Mouse (Mus musculus) embryonic facial prominence, embryonic 11.5 days (tissue): ENCODE measurements at regions not wholly inside any gene's neighbourhood (a gene's known extent, or its start where the extent isn't known, plus 50 kb on each side); places are given as distances from the start of the nearest gene placed in this dataset.

Experiments used
- ATAC-seq: fragments of 200-750 bp; cut with Nextera tagmentation; replicated peaks from 2 replicates; pipeline ENCODE4 v1.8.0; 2017; ENCODE audit warnings: low read depth; ENCODE audit not compliant: insufficient number of reproducible peaks, low FRiP score, low TSS enrichment
- DNase-seq: peaks from one replicate; pipeline ENCODE4 v3.0.0-alpha.2; 2015; ENCODE audit warnings: low spot score
- H3K27ac ChIP-seq: fragments of 300-500 bp; sonication (generic); replicated peaks from 2 replicates; pipeline ENCODE4 v1.5.1; 2014; ENCODE audit warnings: mild to moderate bottlenecking, low read depth, low read length, control low read depth
- H3K27me3 ChIP-seq: fragments of 300-500 bp; sonication (generic); 2 replicates; pipeline ENCODE4 v1.6.1; 2014; ENCODE audit warnings: mild to moderate bottlenecking, low read length, moderate library complexity, mixed read lengths; ENCODE audit not compliant: control insufficient read depth, insufficient read depth
- H3K36me3 ChIP-seq: fragments of 300-500 bp; sonication (generic); replicated peaks from 2 replicates; pipeline ENCODE4 v1.6.1; 2014; ENCODE audit warnings: low read depth, mild to moderate bottlenecking, low read length, moderate library complexity, mixed read lengths; ENCODE audit not compliant: control insufficient read depth, insufficient read depth
- H3K4me1 ChIP-seq: fragments of 300-500 bp; sonication (generic); 2 replicates; pipeline ENCODE4 v1.6.1; 2014; ENCODE audit warnings: low read length, mixed read lengths; ENCODE audit not compliant: control insufficient read depth, insufficient read depth
- H3K4me2 ChIP-seq: fragments of 300-500 bp; sonication (generic); 2 replicates; pipeline ENCODE4 v1.6.1; 2014; ENCODE audit warnings: low read depth, mild to moderate bottlenecking, control low read depth, low read length, moderate library complexity
- H3K4me3 ChIP-seq: fragments of 300-500 bp; sonication (generic); 2 replicates; pipeline ENCODE4 v1.5.1; 2014; ENCODE audit warnings: low read depth, low read length, control low read depth
- H3K9ac ChIP-seq: fragments of 300-500 bp; sonication (generic); replicated peaks from 2 replicates; pipeline ENCODE4 v1.6.1; 2014; ENCODE audit warnings: mild to moderate bottlenecking, control low read depth, low read length
- H3K9me3 ChIP-seq: fragments of 300-500 bp; sonication (generic); replicated peaks from 2 replicates; pipeline ENCODE4 v1.6.1; 2016; ENCODE audit warnings: mild to moderate bottlenecking, low read length, inconsistent platforms, mixed read lengths; ENCODE audit not compliant: control insufficient read depth
- WGBS: fragments of 180-500 bp; shearing (Covaris S2); extraction: QIAGEN DNeasy Blood & Tissue Kit; methylation state at CpG from one replicate; pipeline ENCODE4 v1.1.7; 2014; 5-methylcytosine and 5-hydroxymethylcytosine counted together

DNA sequence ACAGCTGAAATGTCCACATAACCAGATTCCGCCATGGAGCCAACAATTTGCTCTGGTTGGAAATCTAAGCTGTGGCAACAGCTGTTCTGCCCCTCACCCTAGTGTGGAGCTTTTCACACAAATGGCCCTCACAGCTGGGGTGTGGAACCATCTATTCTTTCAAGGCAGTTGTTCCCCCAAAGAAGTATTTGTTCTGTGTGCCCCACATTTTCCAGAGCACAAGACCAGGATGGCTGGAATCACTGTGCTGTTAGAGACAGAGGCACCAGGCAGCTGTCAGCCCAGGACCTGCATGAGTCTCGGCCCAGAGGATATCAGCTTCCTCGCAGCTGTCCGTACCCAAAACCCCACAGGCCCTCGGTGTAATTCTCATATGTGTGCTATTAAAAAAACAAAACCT is 294.4 kb downstream of the Qk start:
- no peak overlapping the region for H3K4me3 ChIP-seq
- H3K4me2 ChIP-seq: no peak overlapping the region
- no peaks in the 10 kb centered on the region for H3K4me1 ChIP-seq
- no peaks in the 10 kb centered on the region for H3K9me3 ChIP-seq
- 73% methylated on average over 5 of the region's 5 CpGs for WGBS
- no peaks in the 10 kb centered on the region for H3K27me3 ChIP-seq
- H3K27ac ChIP-seq: no peak overlapping the region
- no peak overlapping the region for H3K9ac ChIP-seq
- H3K36me3 ChIP-seq: no peaks in the 10 kb centered on the region
- ATAC-seq (no peak), DNase-seq (no peak)

DNA sequence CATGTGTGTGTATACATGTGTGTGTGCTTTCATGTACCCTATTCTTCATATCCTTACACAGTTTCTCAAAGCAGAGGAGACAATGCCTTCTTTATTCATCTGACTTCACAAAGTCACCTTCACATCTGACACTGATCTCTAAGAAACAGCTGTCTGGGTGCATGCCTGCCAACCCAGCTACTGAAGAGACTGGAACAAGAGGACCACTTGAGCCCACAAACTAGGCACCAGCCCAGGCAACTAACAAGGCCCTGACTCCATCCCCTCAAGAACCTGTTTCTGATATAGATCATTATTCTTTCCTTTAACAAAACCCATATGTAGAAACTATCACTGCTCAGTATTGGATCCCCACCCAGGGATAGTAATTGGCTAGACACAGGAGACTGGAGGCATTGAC is 295.3 kb downstream of the Qk start:
- Histone ChIP-seq H3K27ac (no peak overlapping the region), H3K4me2 (no peak overlapping the region), H3K4me3 (no peak overlapping the region), H3K9me3 (no peaks in the 10 kb centered on the region), H3K9ac (no peak overlapping the region), H3K27me3 (no peaks in the 10 kb centered on the region), H3K4me1 (no peaks in the 10 kb centered on the region), H3K36me3 (no peaks in the 10 kb centered on the region)
- no peak for DNase-seq
- no peak for ATAC-seq

DNA sequence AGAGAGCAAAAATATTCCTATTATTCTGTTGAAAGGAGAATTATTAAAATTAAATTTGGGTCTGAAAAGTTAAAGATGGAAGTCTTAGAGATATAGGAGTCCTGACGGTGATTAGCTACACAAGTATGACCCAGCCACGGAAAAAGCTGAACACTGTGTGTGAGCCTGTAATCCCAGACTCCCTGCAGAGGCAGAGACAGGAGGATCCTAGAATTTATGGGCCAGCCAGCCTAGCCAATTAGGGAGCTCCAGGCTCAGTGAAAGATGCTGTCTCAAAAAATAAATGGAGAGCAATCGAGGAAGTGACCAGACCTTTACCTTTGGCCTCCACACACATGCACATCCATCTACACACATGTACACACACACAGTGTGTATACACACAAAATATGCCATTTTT is 307.5 kb downstream of the Qk start:
- no peak overlapping the region for H3K9ac ChIP-seq
- H3K27me3 ChIP-seq: no peaks in the 10 kb centered on the region
- no peak overlapping the region for H3K4me2 ChIP-seq
- H3K4me3 ChIP-seq: no peak overlapping the region
- no peaks in the 10 kb centered on the region for H3K4me1 ChIP-seq
- no peaks in the 10 kb centered on the region for H3K36me3 ChIP-seq
- ATAC-seq (no peak), DNase-seq (no peak)
- no peak overlapping the region for H3K27ac ChIP-seq
- H3K9me3 ChIP-seq: no peaks in the 10 kb centered on the region
- WGBS: 75% methylated on average over 3 of the region's 3 CpGs

DNA sequence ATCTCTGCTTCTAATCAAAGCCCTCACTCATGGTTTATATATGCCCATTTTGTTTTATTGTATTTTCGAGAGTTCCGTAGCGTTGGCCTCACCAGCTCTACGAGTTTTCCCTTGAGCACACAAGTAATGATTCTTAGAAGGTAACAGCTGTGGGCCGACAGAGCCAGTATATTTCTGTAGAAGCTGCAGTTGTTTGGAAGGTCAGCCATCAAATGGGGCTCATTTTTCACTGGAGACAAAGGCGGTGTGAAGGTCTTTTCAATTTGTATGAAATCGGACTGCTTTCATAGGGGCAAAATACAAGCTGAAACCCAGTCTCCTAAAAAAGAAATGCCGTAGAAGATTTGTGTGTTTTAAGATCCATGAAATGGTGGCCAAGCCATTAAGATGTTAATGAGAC is 307.9 kb downstream of the Qk start:
- Histone ChIP-seq H3K4me2 (no peak overlapping the region), H3K9me3 (no peaks in the 10 kb centered on the region), H3K36me3 (no peaks in the 10 kb centered on the region), H3K9ac (no peak overlapping the region), H3K27ac (no peak overlapping the region), H3K27me3 (no peaks in the 10 kb centered on the region), H3K4me3 (no peak overlapping the region), H3K4me1 (no peaks in the 10 kb centered on the region)
- DNase-seq: no peak
- ATAC-seq: no peak
- 82% methylated on average over 8 of the region's 8 CpGs for WGBS

DNA sequence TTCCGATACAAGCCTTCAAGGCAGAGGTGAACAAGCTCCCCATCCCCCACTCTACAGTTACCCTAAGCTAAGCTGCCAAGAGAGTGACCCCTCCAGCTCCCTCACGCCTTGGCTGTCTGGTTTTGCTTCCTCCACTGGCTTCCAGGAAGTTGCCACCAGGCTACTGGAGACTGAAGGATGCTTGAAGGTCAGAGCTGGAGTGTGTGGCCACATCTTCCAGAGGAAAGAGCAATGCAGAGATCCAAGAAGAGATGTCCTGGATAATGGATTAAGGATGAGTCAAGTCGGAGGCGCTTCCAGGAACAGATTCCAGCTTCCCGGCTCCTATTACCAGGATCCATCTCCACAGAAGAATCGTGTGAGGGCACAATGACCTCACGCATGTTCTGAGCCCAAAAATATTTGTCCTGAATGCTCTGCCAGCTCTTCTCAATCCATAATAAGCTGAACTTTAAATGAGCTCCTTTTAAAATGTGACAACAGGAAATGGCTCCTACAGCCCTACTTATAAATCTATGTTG is 318.5 kb downstream of the Qk start:
- no peak overlapping the region for H3K9ac ChIP-seq
- WGBS: 73% methylated on average over 7 of the region's 7 CpGs
- ATAC-seq (no peak), DNase-seq (no peak)
- H3K4me1 ChIP-seq: no peaks in the 10 kb centered on the region
- H3K36me3 ChIP-seq: no peaks in the 10 kb centered on the region
- no peak overlapping the region for H3K4me3 ChIP-seq
- no peak overlapping the region for H3K4me2 ChIP-seq
- H3K27me3 ChIP-seq: no peaks in the 10 kb centered on the region
- H3K9me3 ChIP-seq: no peaks in the 10 kb centered on the region
- H3K27ac ChIP-seq: no peak overlapping the region

DNA sequence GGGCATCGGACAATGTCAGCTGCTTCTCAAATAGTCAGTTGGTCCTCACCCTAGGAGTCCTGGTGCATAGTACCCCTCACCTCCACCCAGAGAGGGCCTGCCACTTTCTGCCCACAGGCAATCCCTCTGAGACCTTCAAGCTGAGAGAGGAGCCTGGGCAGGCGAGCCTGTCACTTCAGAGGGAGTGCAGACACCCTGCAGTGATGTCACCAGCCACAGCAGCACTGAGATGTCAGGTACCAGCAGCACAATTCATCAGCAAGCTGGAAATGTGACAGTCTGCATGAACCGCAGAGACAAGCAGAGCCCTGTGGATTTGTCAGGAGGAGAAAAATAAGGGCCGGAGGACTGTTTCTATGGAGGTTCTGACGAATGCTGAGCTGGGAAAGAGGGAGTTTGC is 324.3 kb downstream of the Qk start:
- no peaks in the 10 kb centered on the region for H3K4me1 ChIP-seq
- no peak overlapping the region for H3K4me2 ChIP-seq
- WGBS: 66% methylated on average over 5 of the region's 5 CpGs
- no peaks in the 10 kb centered on the region for H3K36me3 ChIP-seq
- no peaks in the 10 kb centered on the region for H3K27me3 ChIP-seq
- no peak overlapping the region for H3K9ac ChIP-seq
- no peak overlapping the region for H3K4me3 ChIP-seq
- ATAC-seq (no peak), DNase-seq (no peak)
- H3K9me3 ChIP-seq: no peaks in the 10 kb centered on the region
- no peak overlapping the region for H3K27ac ChIP-seq

DNA sequence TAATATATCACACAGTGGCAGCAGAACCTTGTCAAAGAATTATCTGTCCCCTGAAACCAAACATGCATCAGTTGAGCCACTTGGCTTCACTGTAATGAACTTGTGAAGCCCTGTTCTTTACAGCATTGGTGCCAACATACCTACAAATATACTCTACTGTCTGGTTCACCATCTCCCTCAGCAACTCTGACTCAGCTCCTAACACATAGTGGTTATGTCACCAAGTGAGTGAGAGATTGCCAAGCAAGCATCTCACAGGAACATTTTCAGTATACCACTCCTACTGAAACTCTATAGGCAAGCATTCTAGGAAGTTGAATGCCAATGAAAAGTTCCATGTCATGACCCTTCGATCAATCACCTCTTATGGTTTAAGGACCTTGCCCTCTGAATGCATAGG is 321.2 kb upstream of the Pabpc6 start:
- Histone ChIP-seq H3K4me3 (no peak overlapping the region), H3K9me3 (no peaks in the 10 kb centered on the region), H3K27me3 (no peaks in the 10 kb centered on the region), H3K9ac (no peak overlapping the region), H3K36me3 (no peaks in the 10 kb centered on the region), H3K27ac (no peak overlapping the region), H3K4me2 (no peak overlapping the region), H3K4me1 (no peaks in the 10 kb centered on the region)
- 96% methylated on average over 1 of the region's 1 CpGs for WGBS
- DNase-seq (no peak), ATAC-seq (no peak)

DNA sequence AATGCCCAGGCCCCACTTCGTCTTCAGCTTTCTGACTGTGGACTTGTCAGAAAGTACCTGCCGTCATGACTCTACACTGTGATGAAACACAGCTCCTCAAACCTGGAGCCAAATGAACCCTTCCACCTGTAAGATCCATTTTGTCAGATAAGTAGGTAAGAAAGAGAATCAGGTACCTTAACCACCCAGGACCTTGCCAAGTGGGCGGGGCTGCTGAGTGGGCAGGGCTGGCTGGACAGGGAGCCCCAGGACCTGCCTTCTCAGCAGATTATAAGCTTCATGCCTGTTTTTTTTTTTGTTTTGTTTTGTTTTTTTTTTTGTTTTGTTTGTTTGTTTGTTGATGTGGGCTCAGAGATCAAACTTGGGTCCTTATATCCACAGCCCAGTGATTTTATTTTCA is 311.8 kb upstream of the Pabpc6 start:
- WGBS: 88% methylated on average over 3 of the region's 3 CpGs
- Histone ChIP-seq H3K4me3 (no peak overlapping the region), H3K9me3 (no peaks in the 10 kb centered on the region), H3K9ac (no peak overlapping the region), H3K4me2 (no peak overlapping the region), H3K36me3 (no peaks in the 10 kb centered on the region), H3K27me3 (no peaks in the 10 kb centered on the region), H3K27ac (no peak overlapping the region), H3K4me1 (no peaks in the 10 kb centered on the region)
- no peak for ATAC-seq
- no peak for DNase-seq
